Mouse (Mus musculus): ENCODE measurements around the gene Sobp.

DNA sequence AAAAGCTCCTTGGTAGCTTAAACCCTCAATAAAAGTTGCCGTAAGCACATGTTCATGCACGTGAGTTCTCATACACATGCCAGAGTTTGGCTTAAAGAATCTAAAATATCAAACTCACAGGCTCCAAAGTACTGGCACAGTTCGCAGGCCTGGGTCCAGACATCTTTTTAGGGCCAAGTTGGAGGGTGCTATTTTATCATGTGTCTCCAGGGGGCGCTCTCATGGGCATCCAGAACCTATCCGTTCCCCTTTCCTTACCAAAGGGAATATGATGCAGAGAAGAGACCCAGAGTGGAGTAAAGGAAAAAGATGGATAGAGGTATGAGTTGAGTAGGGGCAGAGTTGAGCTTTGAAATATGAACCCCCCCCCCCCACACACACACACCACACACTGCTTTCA lies 121.9 kb downstream of the Sobp start:
- TF ChIP-seq MAFK (IDR thresholded peaks at IDR 0.05; ENCODE audit: insufficient read depth, low read depth, low read length): no peak
- no peak for TF ChIP-seq CHD2 (IDR thresholded peaks at IDR 0.05; ENCODE audit: low read depth, low read length)
- no peak for TF ChIP-seq HCFC1 (IDR thresholded peaks at IDR 0.05; ENCODE audit: borderline replicate concordance, insufficient read depth, low read length)
